Mouse (Mus musculus) forebrain, embryonic 14.5 days (tissue): ENCODE measurements around the gene Tbkbp1. TPM values are rescaled to one million over a fixed set of nuclear protein-coding genes. Genes with fewer than 3 reads are reported as not detected.
A peak's percentile ranks its signal among the peaks of the same experiment; 100 is the strongest.

Experiments
- ATAC-seq: fragments of 200-750 bp; cut with Nextera tagmentation; 2 replicates; pipeline ENCODE4 v1.8.0; 2017; ENCODE audit warnings: mild to moderate bottlenecking, moderate library complexity
- DNase-seq: peaks from one replicate; pipeline ENCODE4 v3.0.0-alpha.2; 2015; ENCODE audit warnings: low spot score
- H3K27ac ChIP-seq: fragments of 300-500 bp; sonication (generic); 2 replicates; pipeline ENCODE4 v1.5.1; 2014; ENCODE audit warnings: low read depth, mild to moderate bottlenecking, control low read depth, low read length, moderate library complexity
- H3K27me3 ChIP-seq: fragments of 300-500 bp; sonication (generic); replicated peaks from 2 replicates; pipeline ENCODE4 v1.6.1; 2014; ENCODE audit warnings: low read length, control low read depth, mixed read lengths; ENCODE audit not compliant: control insufficient read depth, insufficient read depth
- H3K36me3 ChIP-seq: fragments of 300-500 bp; sonication (generic); 2 replicates; pipeline ENCODE4 v1.6.1; 2014; ENCODE audit warnings: low read length, control low read depth; ENCODE audit not compliant: control insufficient read depth, insufficient read depth
- H3K4me1 ChIP-seq: fragments of 300-500 bp; sonication (generic); 2 replicates; pipeline ENCODE4 v1.6.1; 2014; ENCODE audit warnings: antibody characterized with exemption, low read length, control low read depth; ENCODE audit not compliant: control insufficient read depth, insufficient read depth
- H3K4me2 ChIP-seq: fragments of 300-500 bp; sonication (generic); 2 replicates; pipeline ENCODE4 v1.6.1; 2014; ENCODE audit warnings: mild to moderate bottlenecking, control low read depth, low read length
- H3K4me3 ChIP-seq: fragments of 300-500 bp; sonication (generic); 2 replicates; pipeline ENCODE4 v1.5.1; 2014; ENCODE audit warnings: low read depth, low read length, control low read depth
- H3K9ac ChIP-seq: fragments of 300-500 bp; sonication (generic); 2 replicates; pipeline ENCODE4 v1.6.1; 2014; ENCODE audit warnings: mild to moderate bottlenecking, low read length, control low read depth, moderate library complexity
- H3K9me3 ChIP-seq: fragments of 300-500 bp; sonication (generic); replicated peaks from 2 replicates; pipeline ENCODE4 v1.6.1; 2016; ENCODE audit warnings: low read length, control low read depth, mixed read lengths; ENCODE audit not compliant: control insufficient read depth
- WGBS: fragments of 180-500 bp; shearing (Covaris S2); extraction: QIAGEN DNeasy Blood & Tissue Kit; methylation state at CpG from one replicate; pipeline ENCODE4 v1.1.7; 2014; 5-methylcytosine and 5-hydroxymethylcytosine counted together
- polyA plus RNA-seq: library from polyadenylated mRNA; unstranded; fragments of >200 nt; fragmentation: Nextera tagmentation; extraction: Ambion mirVana; gene quantifications from 2 replicates; pipeline ENCODE4 v1.2.1, GENCODE M21; 2014

Gene Tbkbp1
- polyA plus RNA-seq, 1 experiment from 2014 or later: 4.8 TPM

DNA sequence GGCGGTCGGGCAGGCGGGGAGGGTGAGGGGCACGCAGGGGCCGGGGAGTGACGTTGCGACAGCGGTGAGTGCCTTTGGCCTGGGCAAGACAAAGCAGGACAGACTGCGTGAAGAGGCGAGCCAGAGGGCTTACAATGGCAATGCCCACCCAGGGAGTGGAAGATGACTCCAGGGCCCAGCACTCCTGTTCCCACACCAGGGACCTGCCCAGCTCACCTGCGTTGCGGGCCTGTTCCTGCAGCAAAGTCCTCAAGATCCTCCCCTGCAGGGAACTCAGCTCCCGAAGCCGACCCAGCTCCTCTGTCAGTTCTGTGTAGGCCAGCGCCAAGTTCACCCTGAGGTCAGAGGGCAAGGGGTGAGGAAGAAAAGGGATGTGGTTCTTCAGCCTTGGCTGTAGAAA, 12.0 kb downstream of the Tbkbp1 start:
- Histone ChIP-seq H3K4me1 (peaks cover 9% of the 10 kb centered on the region), H3K9ac (peak overlapping the region; percentile 71), H3K27ac (no peak overlapping the region), H3K4me2 (peak overlapping the region; percentile 76), H3K9me3 (no peaks in the 10 kb centered on the region), H3K27me3 (0 out of 2 replicates have a peak, but pooled peaks cover 8% of the 10 kb centered on the region), H3K4me3 (peak overlapping the region; percentile 35), H3K36me3 (peaks cover 24% of the 10 kb centered on the region; the same call in 1 of the 2 replicates)
- WGBS: 6% methylated on average over 15 of the region's 15 CpGs
- ATAC-seq (no peak), DNase-seq (no peak)

DNA sequence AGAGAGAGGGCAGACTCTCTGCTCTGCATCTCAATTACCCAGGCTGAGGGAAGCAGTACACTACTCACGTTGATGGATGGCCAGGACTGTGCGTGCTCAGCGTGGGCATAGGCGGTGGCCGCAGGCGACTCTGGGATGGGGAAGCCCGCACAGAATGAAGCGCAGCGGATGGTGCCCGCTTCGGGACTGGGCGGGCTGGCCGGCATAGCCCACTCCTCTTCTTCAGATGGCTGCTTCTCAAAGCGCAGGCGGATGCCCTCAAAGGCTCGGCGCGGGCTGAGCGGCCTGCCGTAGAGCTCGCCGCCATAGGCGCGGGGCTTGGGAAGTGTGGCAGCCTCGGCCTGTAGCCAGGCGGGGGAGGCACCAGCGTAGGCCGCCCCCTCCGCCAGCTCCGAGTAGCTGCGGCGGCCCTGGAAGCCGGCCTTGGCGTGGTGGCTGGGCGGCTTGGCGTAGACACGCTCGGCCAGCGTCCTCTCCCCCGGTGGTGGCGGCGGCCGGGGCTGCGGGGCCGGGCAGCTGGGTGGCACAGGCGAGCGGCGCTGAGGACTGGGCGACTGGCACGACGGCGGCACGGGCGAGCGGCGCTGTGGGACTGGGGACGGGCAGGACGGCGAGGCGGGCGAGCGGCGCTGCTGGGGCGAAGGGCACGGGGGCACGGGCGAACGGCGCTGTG, 12.6 kb downstream of the Tbkbp1 start:
- Histone ChIP-seq H3K9ac (peak overlapping the region; percentile 71), H3K27me3 (0 out of 2 replicates have a peak, but pooled peaks cover 8% of the 10 kb centered on the region), H3K4me3 (peak overlapping the region; percentile 35), H3K36me3 (peaks cover 20% of the 10 kb centered on the region; the same call in 1 of the 2 replicates), H3K4me2 (peak overlapping the region; percentile 76), H3K9me3 (no peaks in the 10 kb centered on the region), H3K27ac (peak overlapping the region; percentile 33; the same call in 1 of the 2 replicates), H3K4me1 (peaks cover 9% of the 10 kb centered on the region)
- WGBS: 3% methylated on average over 63 of the region's 69 CpGs
- DNase-seq (peak; percentile 62), ATAC-seq (peak; percentile 69)

- no peak overlapping the region for H3K27ac ChIP-seq
- H3K9me3 ChIP-seq: no peaks in the 10 kb centered on the region
- H3K9ac ChIP-seq: no peak overlapping the region
- H3K4me2 ChIP-seq: no peak overlapping the region
- no peaks in the 10 kb centered on the region for H3K27me3 ChIP-seq
- 69% methylated on average over 5 of the region's 5 CpGs for WGBS
- ATAC-seq (no peak), DNase-seq (no peak)
- H3K4me3 ChIP-seq: no peak overlapping the region
- no peaks in the 10 kb centered on the region for H3K4me1 ChIP-seq
- H3K36me3 ChIP-seq: 0 out of 2 replicates have a peak, but pooled peaks cover 10% of the 10 kb centered on the region
Observed at GRCm38 (mm10) chr11:97133270-97133669, 18.0 kb downstream of the Tbkbp1 start.

DNA sequence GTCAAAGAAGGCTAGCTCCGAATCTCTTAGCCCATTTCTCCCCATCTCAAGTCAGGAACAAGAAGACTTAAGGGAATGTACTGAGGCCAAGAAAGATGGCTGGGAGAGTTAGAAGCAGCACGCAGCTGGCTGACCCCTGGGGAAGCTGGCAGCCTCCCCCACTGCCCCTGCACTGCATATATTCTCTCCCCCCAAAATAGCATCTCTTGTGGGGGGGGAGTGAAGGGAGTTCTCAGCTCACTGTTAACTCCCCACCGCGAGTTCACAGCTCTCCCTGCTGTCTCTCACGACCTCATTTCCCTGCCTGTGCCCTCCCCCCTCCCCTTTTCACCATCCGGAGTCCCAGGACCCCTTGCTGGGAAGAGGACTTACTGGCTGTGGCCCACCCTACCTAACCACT, 19.1 kb downstream of the Tbkbp1 start:
- Histone ChIP-seq H3K36me3 (0 out of 2 replicates have a peak, but pooled peaks cover 6% of the 10 kb centered on the region), H3K4me2 (no peak overlapping the region), H3K9me3 (no peaks in the 10 kb centered on the region), H3K27me3 (no peaks in the 10 kb centered on the region), H3K4me3 (no peak overlapping the region), H3K27ac (no peak overlapping the region), H3K9ac (no peak overlapping the region), H3K4me1 (no peaks in the 10 kb centered on the region)
- 24% methylated on average over 6 of the region's 6 CpGs for WGBS
- DNase-seq: no peak
- no peak for ATAC-seq

DNA sequence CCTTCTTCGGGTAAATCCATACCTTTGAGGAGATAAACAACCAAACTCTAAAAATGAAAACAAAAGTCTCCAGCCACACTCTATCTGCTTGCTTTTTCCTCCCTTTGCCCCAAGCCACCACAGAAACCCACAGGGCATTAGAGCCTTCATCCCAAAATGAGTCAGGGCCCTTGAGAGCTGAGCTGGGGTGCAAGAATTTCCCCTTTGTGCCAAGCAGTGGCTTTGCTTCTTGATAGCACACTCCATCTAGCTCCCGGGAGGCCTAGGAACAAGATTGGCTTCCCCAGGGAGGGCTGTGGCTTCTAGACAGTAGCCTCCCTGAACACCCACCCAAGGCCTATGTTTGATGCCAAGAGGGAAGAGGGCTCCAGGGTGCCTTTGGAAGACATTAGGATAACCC, 19.6 kb downstream of the Tbkbp1 start:
- no peak overlapping the region for H3K4me2 ChIP-seq
- peaks cover 3% of the 10 kb centered on the region; the same call in 1 of the 2 replicates for H3K4me1 ChIP-seq
- no peak overlapping the region for H3K27ac ChIP-seq
- ATAC-seq (no peak), DNase-seq (no peak)
- no peak overlapping the region for H3K9ac ChIP-seq
- 76% methylated on average over 2 of the region's 2 CpGs for WGBS
- 0 out of 2 replicates have a peak, but pooled peaks cover 2% of the 10 kb centered on the region for H3K27me3 ChIP-seq
- H3K9me3 ChIP-seq: no peaks in the 10 kb centered on the region
- no peak overlapping the region for H3K4me3 ChIP-seq
- 0 out of 2 replicates have a peak, but pooled peaks cover 2% of the 10 kb centered on the region for H3K36me3 ChIP-seq

DNA sequence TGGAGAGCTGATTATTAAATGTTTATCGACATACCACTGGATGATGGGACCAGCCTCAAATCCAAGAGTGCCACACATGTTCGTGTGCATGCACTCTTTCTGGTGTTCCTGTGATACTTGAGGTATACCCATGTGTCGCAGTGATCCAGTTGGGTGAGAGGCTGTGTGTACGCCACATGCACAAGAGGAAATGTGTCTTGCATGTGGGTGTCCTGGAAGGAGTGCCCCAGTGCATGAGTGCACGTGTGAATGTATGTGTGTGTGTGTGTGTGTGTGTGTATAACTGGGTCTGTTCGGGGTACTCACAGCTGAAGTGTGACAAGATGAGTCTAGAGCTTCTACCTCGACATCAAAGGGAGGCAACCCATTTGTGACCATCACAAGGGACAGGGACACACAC, 21.0 kb downstream of the Tbkbp1 start:
- Histone ChIP-seq H3K27me3 (0 out of 2 replicates have a peak, but pooled peaks cover 4% of the 10 kb centered on the region), H3K9ac (no peak overlapping the region), H3K4me1 (peaks cover 3% of the 10 kb centered on the region; the same call in 1 of the 2 replicates), H3K4me2 (no peak overlapping the region), H3K36me3 (no peaks in the 10 kb centered on the region), H3K9me3 (no peaks in the 10 kb centered on the region), H3K27ac (no peak overlapping the region), H3K4me3 (no peak overlapping the region)
- WGBS: 80% methylated on average over 7 of the region's 7 CpGs
- ATAC-seq (no peak), DNase-seq (no peak)

DNA sequence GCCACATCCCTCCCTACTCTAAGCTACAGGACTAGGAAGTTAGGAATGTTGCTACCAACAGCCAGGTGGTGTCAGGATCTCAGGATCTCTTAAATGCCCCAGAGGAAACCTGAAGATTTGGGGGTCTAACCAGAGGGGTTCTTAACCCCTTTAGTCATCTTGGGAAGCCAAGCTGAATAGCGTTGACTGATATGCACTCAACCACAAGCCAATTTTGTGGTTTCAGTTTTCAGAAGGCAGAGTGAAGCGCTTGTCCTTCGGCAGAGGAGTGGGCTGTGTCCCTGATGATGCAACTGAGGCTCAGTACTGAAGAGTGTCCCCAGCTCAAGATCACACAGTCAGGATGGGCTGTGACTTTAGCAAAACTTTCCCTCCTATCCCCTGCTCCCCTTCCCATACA, 22.3 kb downstream of the Tbkbp1 start:
- H3K36me3 ChIP-seq: no peaks in the 10 kb centered on the region
- no peak overlapping the region for H3K4me3 ChIP-seq
- ATAC-seq: no peak
- H3K9ac ChIP-seq: no peak overlapping the region
- H3K4me1 ChIP-seq: peaks cover 3% of the 10 kb centered on the region; the same call in 1 of the 2 replicates
- WGBS: 68% methylated on average over 3 of the region's 3 CpGs
- DNase-seq: no peak
- no peaks in the 10 kb centered on the region for H3K9me3 ChIP-seq
- no peak overlapping the region for H3K27ac ChIP-seq
- no peak overlapping the region for H3K4me2 ChIP-seq
- H3K27me3 ChIP-seq: 0 out of 2 replicates have a peak, but pooled peaks cover 4% of the 10 kb centered on the region

DNA sequence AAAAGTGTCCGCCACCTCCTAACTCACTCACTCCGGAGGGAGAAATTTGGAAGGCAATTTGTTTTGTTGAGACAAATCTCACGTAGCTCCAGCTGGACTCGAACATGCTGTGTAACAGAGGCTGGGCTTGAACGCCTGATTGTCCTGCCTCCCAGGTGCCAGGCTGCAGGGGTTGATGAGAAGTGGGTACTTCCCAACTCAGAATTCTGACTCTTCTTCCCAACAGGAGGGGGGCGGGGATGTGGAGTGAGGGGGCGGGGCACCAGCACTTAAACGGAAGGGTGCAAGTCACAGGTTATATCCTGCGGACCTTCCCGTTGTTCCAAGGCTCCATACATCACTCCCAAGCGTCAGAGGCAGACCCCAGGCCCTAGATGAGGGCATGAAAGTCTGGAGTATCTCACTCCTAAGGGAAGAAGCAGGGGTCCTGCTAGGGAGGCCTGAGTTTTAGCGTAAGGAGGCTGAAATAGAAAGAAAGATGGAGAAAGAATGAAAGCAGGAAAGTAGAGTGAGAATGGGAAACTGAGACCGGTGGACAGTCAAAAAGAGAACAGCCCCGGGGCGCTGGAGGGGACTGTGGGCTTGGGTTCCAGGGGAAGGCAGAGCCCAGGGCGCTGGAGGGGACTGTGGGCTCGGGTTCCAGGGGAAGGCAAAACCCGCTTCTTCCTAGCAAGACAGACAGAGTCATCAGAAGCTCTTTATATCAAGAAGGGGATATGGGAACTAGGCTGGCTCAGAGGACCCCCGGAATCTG, 23.6 kb downstream of the Tbkbp1 start:
- H3K9me3 ChIP-seq: no peaks in the 10 kb centered on the region
- H3K36me3 ChIP-seq: no peaks in the 10 kb centered on the region
- DNase-seq (no peak), ATAC-seq (0 out of 2 replicates have a peak, but pooled peaks have one; percentile 18)
- H3K27ac ChIP-seq: no peak overlapping the region
- peak overlapping the region; percentile 29 for H3K4me3 ChIP-seq
- peaks cover 3% of the 10 kb centered on the region; the same call in 1 of the 2 replicates for H3K4me1 ChIP-seq
- 0 out of 2 replicates have a peak, but pooled peaks cover 4% of the 10 kb centered on the region for H3K27me3 ChIP-seq
- WGBS: 19% methylated on average over 19 of the region's 19 CpGs
- H3K9ac ChIP-seq: peak overlapping the region; percentile 42; the same call in 1 of the 2 replicates
- peak overlapping the region; percentile 63 for H3K4me2 ChIP-seq
